Mouse (Mus musculus) induced T-regulatory cell, adult 2 months (primary cell): ENCODE results near the gene Nphp3.
A peak's percentile ranks its signal among the peaks of the same experiment; 100 is the strongest.

Experiments
- DNase-seq: peaks from one replicate; pipeline ENCODE4 v3.0.0-alpha.2; 2012; ENCODE audit warnings: low read depth

The Nphp3 gene

GRCm38 (mm10) chr9:104064571-104064970, 62.2 kb downstream of the Nphp3 start:
- peak; percentile 3 for DNase-seq

GRCm38 (mm10) chr9:104070241-104070640, 67.9 kb downstream of the Nphp3 start:
- no peak for DNase-seq

GRCm38 (mm10) chr9:104070863-104071604, 68.7 kb downstream of the Nphp3 start:
- no peak for DNase-seq

GRCm38 (mm10) chr9:104075808-104076207, 73.5 kb downstream of the Nphp3 start:
- peak; percentile 58 for DNase-seq

- DNase-seq, result no peak
Measured at GRCm38 (mm10) chr9:104078780-104079179, 76.4 kb downstream of the Nphp3 start.

GRCm38 (mm10) chr9:104079379-104079778, 77.0 kb downstream of the Nphp3 start:
- peak; percentile 59 for DNase-seq

- no peak for DNase-seq
Measured at GRCm38 (mm10) chr9:104080038-104080437, 77.7 kb downstream of the Nphp3 start.

- DNase-seq, result no peak
Measured at GRCm38 (mm10) chr9:104085730-104086429, 83.5 kb downstream of the Nphp3 start.

- DNase-seq, result no peak
Measured at GRCm38 (mm10) chr9:104088555-104088954, 86.2 kb downstream of the Nphp3 start.

GRCm38 (mm10) chr9:104092945-104093344, 90.6 kb downstream of the Nphp3 start:
- DNase-seq, result no peak
